Mouse (Mus musculus) hindbrain, embryonic 10.5 days (tissue): ENCODE results near the gene Slc22a1. TPM values are rescaled to one million over a fixed set of nuclear protein-coding genes. Genes with fewer than 3 reads are reported as not detected.

ENCODE experiments used
- polyA plus RNA-seq: library from polyadenylated mRNA; unstranded; fragments of >200 nt; fragmentation: Nextera tagmentation; extraction: Ambion mirVana; gene quantifications from 2 replicates; pipeline ENCODE4 v1.2.1, GENCODE M21; 2016

Gene Slc22a1
- polyA plus RNA-seq, 1 experiment from 2014 or later = not detected

Other genes starting within 250 kb of the Slc22a1 start
- gene Slc22a3, start 168.1 kb downstream of the Slc22a1 start, polyA plus RNA-seq = 0.07 TPM in 1 of 2 replicates, not detected in the other
- gene Slc22a2, start 91.7 kb downstream of the Slc22a1 start, polyA plus RNA-seq = not detected in 2 replicates
- gene Igf2r, start 93.8 kb upstream of the Slc22a1 start, polyA plus RNA-seq = 17.3 and 20.8 TPM in 2 replicates
- 0.22 and 0.89 TPM in 2 replicates for gene Mas1, start 192.3 kb upstream of the Slc22a1 start, polyA plus RNA-seq
- gene Mrgprh, start 200.2 kb upstream of the Slc22a1 start, polyA plus RNA-seq = not detected in 2 replicates
- gene Pnldc1, start 234.4 kb upstream of the Slc22a1 start, polyA plus RNA-seq = 2.4 and 2.9 TPM in 2 replicates
- 430 and 490 TPM in 2 replicates for gene Tcp1, start 239.9 kb upstream of the Slc22a1 start, polyA plus RNA-seq
- 175 and 190 TPM in 2 replicates for gene Mrpl18, start 240.5 kb upstream of the Slc22a1 start, polyA plus RNA-seq